Mouse (Mus musculus) MEL-GATA-1-ER (cell line): ENCODE measurements around the gene Smok3b.
"Not testable (repeated sequence)": the region's sequence is repeated elsewhere in the genome, so short reads cannot be mapped to it uniquely, and the experiment has no call there.

ENCODE experiments used
- DNase-seq: peaks from one replicate; pipeline ENCODE4 v3.0.0-alpha.2; 2012; ENCODE audit warnings: low read depth; ENCODE audit errors: extremely low read depth

The Smok3b gene

GRCm38 (mm10) chr5:138020961-138021479 is at the start of gene Smok3b, which contains the start of gene Smok3a:
TSS of gene Smok3b (plus strand) at chr5:138021429.
TSS of gene Smok3a (plus strand) at chr5:138021261.
- DNase-seq, result not testable (repeated sequence)

- no peak for DNase-seq
Observed at GRCm38 (mm10) chr5:137973161-137973560, 48.1 kb upstream of the Smok3b start.

- no peak for DNase-seq
Observed at GRCm38 (mm10) chr5:137973738-137974137, 47.5 kb upstream of the Smok3b start.

- DNase-seq, result no peak
Observed at GRCm38 (mm10) chr5:137974724-137975123, 46.5 kb upstream of the Smok3b start.

GRCm38 (mm10) chr5:137975434-137975833 is 45.8 kb upstream of the Smok3b start:
- DNase-seq, result no peak

GRCm38 (mm10) chr5:137977291-137977690 is 43.9 kb upstream of the Smok3b start:
- no peak for DNase-seq

- no peak for DNase-seq
Observed at GRCm38 (mm10) chr5:137979081-137979480, 42.1 kb upstream of the Smok3b start.

- DNase-seq, result no peak
Observed at GRCm38 (mm10) chr5:137981300-137981699, 39.9 kb upstream of the Smok3b start, which contains the start of gene Azgp1. TSS of gene Azgp1 (plus strand) at chr5:137981520.

GRCm38 (mm10) chr5:137986351-137986750 is 34.9 kb upstream of the Smok3b start:
- DNase-seq, result no peak

- no peak for DNase-seq
Observed at GRCm38 (mm10) chr5:138009437-138009836, 11.8 kb upstream of the Smok3b start.

GRCm38 (mm10) chr5:138012382-138012781 is 8.8 kb upstream of the Smok3b start:
- DNase-seq, result no peak

GRCm38 (mm10) chr5:138016530-138016929 is 4.7 kb upstream of the Smok3b start:
- no peak for DNase-seq

GRCm38 (mm10) chr5:138016997-138017396 is 4.2 kb upstream of the Smok3b start:
- no peak for DNase-seq

- DNase-seq, result not testable (repeated sequence)
Observed at GRCm38 (mm10) chr5:138019577-138019976, 1.7 kb upstream of the Smok3b start.

- not testable (repeated sequence) for DNase-seq
Observed at GRCm38 (mm10) chr5:138052894-138053293, 31.7 kb downstream of the Smok3b start, which contains the start of gene Smok3c. TSS of gene Smok3c (plus strand) at chr5:138053194.

GRCm38 (mm10) chr5:138073803-138074202 is 52.6 kb downstream of the Smok3b start:
- no peak for DNase-seq

GRCm38 (mm10) chr5:138075684-138076083 is 54.5 kb downstream of the Smok3b start:
- no peak for DNase-seq

- no peak for DNase-seq
Observed at GRCm38 (mm10) chr5:138076148-138076547, 54.9 kb downstream of the Smok3b start.

GRCm38 (mm10) chr5:138080456-138080855 is 59.2 kb downstream of the Smok3b start:
- DNase-seq, result no peak

- DNase-seq, result no peak
Observed at GRCm38 (mm10) chr5:138081446-138081845, 60.2 kb downstream of the Smok3b start.

GRCm38 (mm10) chr5:138083318-138083900 is 62.2 kb downstream of the Smok3b start:
- DNase-seq, result no peak

GRCm38 (mm10) chr5:138083936-138084335 is 62.7 kb downstream of the Smok3b start:
- DNase-seq, result no peak

GRCm38 (mm10) chr5:138084507-138084906 is 63.3 kb downstream of the Smok3b start:
- DNase-seq, result peak; percentile 2
